34 mouse cellular contexts compared by ENCODE assay signal in genomic region chr15:99767467-99767866, GRCm38 (mm10).
"Had no signal": no experiment of that assay in that cellular context is flagged by ENCODE, and none has a peak within 500 bp of the region (broad histone marks: within the 10 kb centered on the region; RNA-seq: fewer than 3 reads in every experiment).

No protein-coding gene starts in this region.

- H3K9ac ChIP-seq: heart, embryonic 12.5 days; heart, embryonic 13.5 days; heart, embryonic 15.5 days; hindbrain, embryonic 12.5 days; hindbrain, embryonic 13.5 days; hindbrain, embryonic 14.5 days; hindbrain, embryonic 15.5 days; intestine, embryonic 15.5 days; kidney, embryonic 15.5 days had no signal

- DNase-seq: heart, postnatal 10 days; heart, postnatal 14 days; heart, postnatal 36 days; heart, postnatal 4 days; kidney, adult 11 months; kidney, adult 18-20 months; kidney, adult 2 months; kidney, adult 8-10 months; kidney, adult 9 months; kidney, postnatal 10 days; kidney, postnatal 14 days; kidney, postnatal 25 days; kidney, postnatal 36 days; kidney, postnatal 4 days; layer of hippocampus, adult 9-11 months; layer of hippocampus, postnatal 36 days had no signal

- H3K27ac ChIP-seq: heart, embryonic 13.5 days; heart, embryonic 15.5 days; hindbrain, embryonic 10.5 days; hindbrain, embryonic 12.5 days; hindbrain, embryonic 13.5 days; hindbrain, embryonic 14.5 days; hindbrain, embryonic 15.5 days; hindbrain, postnatal 0 days; intestine, embryonic 15.5 days; kidney, embryonic 15.5 days; kidney, postnatal 0 days; layer of hippocampus, adult 2 months; left cerebral cortex, adult 2 months had no signal

- H3K4me3 ChIP-seq: heart, embryonic 12.5 days; heart, embryonic 13.5 days; heart, embryonic 15.5 days; hindbrain, embryonic 10.5 days; hindbrain, embryonic 12.5 days; hindbrain, embryonic 13.5 days; hindbrain, embryonic 15.5 days; intestine, embryonic 15.5 days; kidney, embryonic 15.5 days; layer of hippocampus, adult 2 months; left cerebral cortex, adult 2 months had no signal

- H3K9me3 ChIP-seq: heart, embryonic 12.5 days; heart, embryonic 13.5 days; heart, embryonic 15.5 days; hindbrain, embryonic 10.5 days; hindbrain, embryonic 12.5 days; hindbrain, embryonic 13.5 days; hindbrain, embryonic 15.5 days; intestine, embryonic 15.5 days; kidney, embryonic 15.5 days had no signal

- H3K27me3 ChIP-seq: heart, embryonic 12.5 days; heart, embryonic 13.5 days; heart, embryonic 15.5 days; hindbrain, embryonic 12.5 days; hindbrain, embryonic 13.5 days; hindbrain, embryonic 15.5 days; intestine, embryonic 15.5 days; kidney, embryonic 15.5 days had no signal

- ATAC-seq: hindbrain, embryonic 16.5 days; hindbrain, postnatal 0 days; inflammation-experienced regulatory T-cells, adult 6 months; intestine, embryonic 15.5 days; intestine, embryonic 16.5 days; intestine, postnatal 0 days had no signal
